27 mouse cellular contexts compared by ENCODE assay signal in genomic region chr8:127485618-127486017, GRCm38 (mm10).
DNase-seq lines count a peak whose midpoint lies in the region; ATAC-seq and TF ChIP-seq lines count a peak whose summit lies in the region.
"Had no signal": no experiment of that assay in that cellular context is flagged by ENCODE, and none has a peak within 500 bp of the region (broad histone marks: within the 10 kb centered on the region; RNA-seq: fewer than 3 reads in every experiment).

No protein-coding gene starts in this region.

- no peaks in the 10 kb centered on the region for H3K4me1 ChIP-seq in kidney, postnatal 0 days (replicated peaks; ENCODE audit: insufficient read depth, low read length)
- H3K4me1 ChIP-seq in lung, postnatal 0 days (ENCODE audit: insufficient read depth, low read depth, low read length): no peaks in the 10 kb centered on the region; the same call in 1 of the 2 replicates
- H3K4me1 ChIP-seq: embryonic facial prominence, embryonic 15.5 days; forebrain, embryonic 12.5 days; limb, embryonic 13.5 days; liver, embryonic 13.5 days had no signal

- no peak overlapping the region for H3K27ac ChIP-seq in kidney, postnatal 0 days
- no peak overlapping the region for H3K27ac ChIP-seq in lung, postnatal 0 days (ENCODE audit: low read length)
- H3K27ac ChIP-seq: embryonic facial prominence, embryonic 15.5 days; forebrain, embryonic 12.5 days; heart, embryonic 15.5 days; hindbrain, embryonic 12.5 days; limb, embryonic 13.5 days; liver, embryonic 13.5 days; lung, embryonic 15.5 days; macrophage; midbrain, embryonic 13.5 days; neural tube, embryonic 13.5 days had no signal

- H3K9me3 ChIP-seq in kidney, postnatal 0 days (replicated peaks; ENCODE audit: low read length): no peaks in the 10 kb centered on the region
- no peaks in the 10 kb centered on the region for H3K9me3 ChIP-seq in lung, postnatal 0 days (ENCODE audit: low read length)
- H3K9me3 ChIP-seq: embryonic facial prominence, embryonic 15.5 days; forebrain, embryonic 12.5 days; heart, embryonic 15.5 days; hindbrain, embryonic 12.5 days; limb, embryonic 13.5 days; liver, embryonic 13.5 days; lung, embryonic 15.5 days; midbrain, embryonic 13.5 days; neural tube, embryonic 13.5 days had no signal

- WGBS in kidney, postnatal 0 days: 56% methylated on average over 5 of the region's 5 CpGs
- WGBS in lung, postnatal 0 days: 39% methylated on average over 5 of the region's 5 CpGs

- H3K27me3 ChIP-seq in kidney, postnatal 0 days (ENCODE audit: insufficient read depth, low read length): no peaks in the 10 kb centered on the region
- no peaks in the 10 kb centered on the region for H3K27me3 ChIP-seq in lung, postnatal 0 days (replicated peaks; ENCODE audit: insufficient read depth, low read length)
- H3K27me3 ChIP-seq: embryonic facial prominence, embryonic 15.5 days; forebrain, embryonic 12.5 days; heart, embryonic 15.5 days; hindbrain, embryonic 12.5 days; limb, embryonic 13.5 days; liver, embryonic 13.5 days; lung, embryonic 15.5 days; midbrain, embryonic 13.5 days; neural tube, embryonic 13.5 days had no signal

- no peak for ATAC-seq in kidney, postnatal 0 days (replicated peaks; ENCODE audit: low FRiP score, low read depth)
- ATAC-seq in lung, postnatal 0 days: no peak
- ATAC-seq: activated CD4-positive, CD25-positive, alpha-beta regulatory T cell, adult 4 months; CD4-positive, CD25-positive, alpha-beta regulatory T cell, adult 4 months; forebrain, postnatal 0 days; intestine, embryonic 16.5 days; midbrain, embryonic 13.5 days had no signal

- no peak for TF ChIP-seq EP300 in lung, postnatal 0 days (IDR thresholded peaks at IDR 0.05)

- no peak overlapping the region for H3K4me3 ChIP-seq in kidney, postnatal 0 days (replicated peaks; ENCODE audit: low read depth, low read length)
- H3K4me3 ChIP-seq in lung, postnatal 0 days (ENCODE audit: low read depth, low read length): no peak overlapping the region
- H3K4me3 ChIP-seq: embryonic facial prominence, embryonic 15.5 days; forebrain, embryonic 12.5 days; heart, embryonic 15.5 days; hindbrain, embryonic 12.5 days; limb, embryonic 13.5 days; liver, embryonic 13.5 days; lung, embryonic 15.5 days; midbrain, embryonic 13.5 days; neural tube, embryonic 13.5 days had no signal

- no peak overlapping the region for H3K9ac ChIP-seq in kidney, postnatal 0 days (ENCODE audit: low read depth, low read length)
- no peak overlapping the region for H3K9ac ChIP-seq in lung, postnatal 0 days (replicated peaks; ENCODE audit: low read depth)
- H3K9ac ChIP-seq: embryonic facial prominence, embryonic 15.5 days; forebrain, embryonic 12.5 days; forebrain, postnatal 0 days; heart, embryonic 15.5 days; hindbrain, embryonic 12.5 days; limb, embryonic 13.5 days; liver, embryonic 13.5 days; lung, embryonic 15.5 days; midbrain, embryonic 13.5 days; neural tube, embryonic 13.5 days had no signal

- DNase-seq in heart, postnatal 10 days: peak; percentile 27 to 40
- DNase-seq in heart, postnatal 25 days (ENCODE audit: low spot score): no peak
- peak; percentile 39 for DNase-seq in kidney, postnatal 0 days (ENCODE audit: low spot score)
- no peak for DNase-seq in kidney, adult 18-20 months
- DNase-seq in lung, postnatal 0 days (ENCODE audit: low spot score): peak; percentile 10
- no peak for DNase-seq in lung, postnatal 36 days
- no peak for DNase-seq in urinary bladder, postnatal 10 days (ENCODE audit: low spot score)
- DNase-seq: adrenal gland, adult 2 months; adrenal gland, postnatal 36 days; cerebellum, adult 18-20 months; forebrain, postnatal 0 days; liver, embryonic 13.5 days; right cerebral cortex, postnatal 4 days; thymus, adult 2 months; thymus, postnatal 36 days had no signal

- no peak overlapping the region for H3K4me2 ChIP-seq in kidney, postnatal 0 days (ENCODE audit: low read length)
- no peak overlapping the region for H3K4me2 ChIP-seq in lung, postnatal 0 days (replicated peaks; ENCODE audit: low read depth, low read length)
- H3K4me2 ChIP-seq: embryonic facial prominence, embryonic 15.5 days; forebrain, embryonic 12.5 days; heart, embryonic 15.5 days; hindbrain, embryonic 12.5 days; limb, embryonic 13.5 days; liver, embryonic 13.5 days; lung, embryonic 15.5 days; midbrain, embryonic 13.5 days; neural tube, embryonic 13.5 days had no signal

- H3K36me3 ChIP-seq in kidney, postnatal 0 days (ENCODE audit: insufficient read depth, low read length): no peaks in the 10 kb centered on the region
- no peaks in the 10 kb centered on the region for H3K36me3 ChIP-seq in lung, postnatal 0 days (ENCODE audit: insufficient read depth, low read length)
- H3K36me3 ChIP-seq: embryonic facial prominence, embryonic 15.5 days; forebrain, embryonic 12.5 days; heart, embryonic 15.5 days; hindbrain, embryonic 12.5 days; limb, embryonic 13.5 days; liver, embryonic 13.5 days; lung, embryonic 15.5 days; midbrain, embryonic 13.5 days; neural tube, embryonic 13.5 days had no signal

- intact Hi-C loops in heart, postnatal 10 days (cut with DNase I): no loop called here
- intact Hi-C loops in heart, postnatal 25 days (cut with DNase I): no loop called here

- TF ChIP-seq CTCF in kidney, postnatal 0 days (IDR thresholded peaks at IDR 0.05; ENCODE audit: low read depth): no peak
- no peak for TF ChIP-seq CTCF in lung, postnatal 0 days (IDR thresholded peaks at IDR 0.05)

Comparison
In these comparisons a context has a peak if more than half of its experiments do, and no peak if none do; other contexts are left out.
1. DNase-seq: peak in heart, postnatal 10 days (2 of 2), kidney, postnatal 0 days (single experiment) and lung, postnatal 0 days (single experiment); none in heart, postnatal 25 days (single experiment), kidney, adult 18-20 months (single experiment), lung, postnatal 36 days (single experiment) and urinary bladder, postnatal 10 days (single experiment).